Mouse (Mus musculus) kidney, embryonic 14.5 days (tissue): ENCODE data around the gene Pctp. TPM values are rescaled to one million over a fixed set of nuclear protein-coding genes. Genes with fewer than 3 reads are reported as not detected.

Experiments used
- ATAC-seq: fragments of 200-750 bp; cut with Nextera tagmentation; 2 replicates; pipeline ENCODE4 v1.8.0; 2017; ENCODE audit warnings: moderate number of reproducible peaks, mild to moderate bottlenecking, moderate TSS enrichment, moderate library complexity; ENCODE audit not compliant: low FRiP score, low TSS enrichment
- H3K27ac ChIP-seq: fragments of 300-500 bp; sonication (generic); 2 replicates; pipeline ENCODE4 v1.5.1; 2014; ENCODE audit warnings: low read depth, mild to moderate bottlenecking, low read length, moderate library complexity, mixed read lengths
- H3K27me3 ChIP-seq: fragments of 300-500 bp; sonication (generic); 2 replicates; pipeline ENCODE4 v1.6.1; 2014; ENCODE audit warnings: mild to moderate bottlenecking, low read length; ENCODE audit not compliant: control insufficient read depth, insufficient read depth
- H3K36me3 ChIP-seq: fragments of 300-500 bp; sonication (generic); 2 replicates; pipeline ENCODE4 v1.6.1; 2014; ENCODE audit warnings: low read length, mixed read lengths; ENCODE audit not compliant: control insufficient read depth, insufficient read depth
- H3K4me1 ChIP-seq: fragments of 300-500 bp; sonication (generic); 2 replicates; pipeline ENCODE4 v1.6.1; 2014; ENCODE audit warnings: low read length, mixed read lengths; ENCODE audit not compliant: control insufficient read depth, insufficient read depth
- H3K4me2 ChIP-seq: fragments of 300-500 bp; sonication (generic); replicated peaks from 2 replicates; pipeline ENCODE4 v1.6.1; 2014; ENCODE audit warnings: low read depth, mild to moderate bottlenecking, low read length
- H3K4me3 ChIP-seq: fragments of 300-500 bp; sonication (generic); 2 replicates; pipeline ENCODE4 v1.5.1; 2014; ENCODE audit warnings: mild to moderate bottlenecking, low read length
- H3K9ac ChIP-seq: fragments of 300-500 bp; sonication (generic); 2 replicates; pipeline ENCODE4 v1.6.1; 2014; ENCODE audit warnings: low read depth, mild to moderate bottlenecking, low read length, moderate library complexity
- H3K9me3 ChIP-seq: fragments of 300-500 bp; sonication (generic); 2 replicates; pipeline ENCODE4 v1.6.1; 2016; ENCODE audit warnings: low read length; ENCODE audit not compliant: control insufficient read depth
- WGBS: fragments of 180-500 bp; shearing (Covaris S2); extraction: QIAGEN DNeasy Blood & Tissue Kit; methylation state at CpG from one replicate; pipeline ENCODE4 v1.1.7; 2014; 5-methylcytosine and 5-hydroxymethylcytosine counted together
- polyA plus RNA-seq: library from polyadenylated mRNA; unstranded; fragments of >200 nt; fragmentation: Nextera tagmentation; extraction: Ambion mirVana; gene quantifications from 2 replicates; pipeline ENCODE4 v1.2.1, GENCODE M21; 2014

The Pctp gene
- polyA plus RNA-seq, 1 experiment from 2014 or later, result 9.8 TPM

GRCm38 (mm10) chr11:89977746-89978352 lies 24.8 kb downstream of the Pctp start:
- H3K9me3 ChIP-seq, result no peaks in the 10 kb centered on the region
- 0 out of 2 replicates have a peak overlapping the region, but pooled peaks have one; percentile 1 for H3K4me2 ChIP-seq
- WGBS, result 52% methylated on average over 7 of the region's 7 CpGs
- no peaks in the 10 kb centered on the region for H3K27me3 ChIP-seq
- ATAC-seq, result no peak
- no peaks in the 10 kb centered on the region for H3K36me3 ChIP-seq
- H3K27ac ChIP-seq, result no peak overlapping the region
- no peak overlapping the region for H3K9ac ChIP-seq
- no peak overlapping the region for H3K4me3 ChIP-seq
- no peaks in the 10 kb centered on the region for H3K4me1 ChIP-seq

DNA sequence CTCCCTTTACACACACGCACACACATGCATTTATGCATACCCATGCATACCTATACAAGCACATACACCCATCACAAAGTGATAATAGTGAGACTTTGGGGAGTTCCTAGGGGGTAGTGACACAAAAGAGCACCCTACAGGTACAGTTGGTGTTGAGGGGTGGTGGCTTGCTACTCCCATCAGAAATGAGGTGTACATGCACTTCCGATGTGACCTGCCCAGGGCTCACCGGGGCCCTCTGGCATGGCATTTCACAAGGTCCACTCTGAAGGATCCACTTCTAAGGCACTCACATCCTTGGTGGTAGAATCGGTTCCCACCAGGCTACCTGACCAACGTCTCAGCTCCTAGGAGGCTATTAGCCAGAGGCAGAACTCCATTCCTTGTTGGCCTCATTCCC lies 26.3 kb downstream of the Pctp start:
- ATAC-seq, result no peak
- Histone ChIP-seq H3K9me3 (no peaks in the 10 kb centered on the region), H3K4me2 (no peak overlapping the region), H3K27ac (no peak overlapping the region), H3K9ac (no peak overlapping the region), H3K4me3 (no peak overlapping the region), H3K4me1 (no peaks in the 10 kb centered on the region), H3K27me3 (no peaks in the 10 kb centered on the region), H3K36me3 (no peaks in the 10 kb centered on the region)
- 94% methylated on average over 5 of the region's 5 CpGs for WGBS

DNA sequence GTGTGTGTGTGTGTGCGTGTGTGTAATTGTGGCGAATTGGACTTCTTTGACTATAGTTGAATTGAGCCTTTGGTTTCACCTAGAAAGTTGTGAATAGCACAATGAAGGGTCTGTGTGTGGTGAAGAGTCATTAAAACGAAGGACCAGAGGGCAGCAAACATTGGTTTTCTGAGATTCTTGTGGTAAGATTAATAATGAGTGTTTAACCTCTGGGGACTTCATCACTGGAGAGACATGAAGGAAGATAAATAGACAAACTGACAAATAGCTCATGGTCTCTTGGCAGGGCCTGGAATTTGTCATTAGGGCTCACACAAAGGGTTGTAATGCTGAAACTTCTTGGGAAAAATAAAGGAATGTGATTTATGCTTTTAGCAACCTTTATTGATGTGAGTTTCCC lies 31.4 kb downstream of the Pctp start:
- WGBS, result 82% methylated on average over 3 of the region's 3 CpGs

GRCm38 (mm10) chr11:89970726-89971125 lies 32.0 kb downstream of the Pctp start:
- Histone ChIP-seq H3K27ac (no peak overlapping the region), H3K4me3 (no peak overlapping the region), H3K27me3 (no peaks in the 10 kb centered on the region), H3K4me2 (no peak overlapping the region), H3K9ac (no peak overlapping the region), H3K4me1 (no peaks in the 10 kb centered on the region), H3K9me3 (no peaks in the 10 kb centered on the region), H3K36me3 (no peaks in the 10 kb centered on the region)
- no peak for ATAC-seq
- WGBS, result 52% methylated on average over 4 of the region's 4 CpGs

More for the DNA sequence above, 31.4 kb downstream of the Pctp start:
- no peak for ATAC-seq
- H3K4me2 ChIP-seq, result no peak overlapping the region
- no peaks in the 10 kb centered on the region for H3K27me3 ChIP-seq
- H3K9me3 ChIP-seq, result no peaks in the 10 kb centered on the region
- H3K4me1 ChIP-seq, result no peaks in the 10 kb centered on the region
- no peak overlapping the region for H3K27ac ChIP-seq
- H3K4me3 ChIP-seq, result no peak overlapping the region
- no peaks in the 10 kb centered on the region for H3K36me3 ChIP-seq
- H3K9ac ChIP-seq, result no peak overlapping the region

DNA sequence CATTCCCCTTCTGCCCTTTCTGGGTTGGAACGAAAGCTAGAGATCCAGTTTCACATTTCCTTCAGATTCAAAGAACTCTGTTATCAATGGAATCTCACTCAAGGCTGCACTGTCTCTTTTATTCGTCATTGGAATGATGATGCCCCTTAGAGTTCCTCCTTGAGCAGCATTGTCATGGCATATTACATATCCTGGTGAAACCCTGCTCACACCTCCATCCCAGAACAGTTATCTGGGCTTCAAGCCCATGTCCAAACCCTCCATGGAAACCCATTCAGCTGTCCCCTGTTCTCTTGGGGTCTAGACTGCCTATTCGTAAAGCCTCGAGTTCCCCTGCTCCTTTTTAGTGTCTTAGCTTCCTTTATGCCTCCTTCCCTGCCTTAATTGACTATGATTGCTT lies 33.6 kb downstream of the Pctp start:
- no peak for ATAC-seq
- Histone ChIP-seq H3K27ac (no peak overlapping the region), H3K4me2 (no peak overlapping the region), H3K4me1 (no peaks in the 10 kb centered on the region), H3K36me3 (no peaks in the 10 kb centered on the region), H3K27me3 (no peaks in the 10 kb centered on the region), H3K9ac (no peak overlapping the region), H3K9me3 (no peaks in the 10 kb centered on the region), H3K4me3 (no peak overlapping the region)
- 69% methylated on average over 4 of the region's 4 CpGs for WGBS

DNA sequence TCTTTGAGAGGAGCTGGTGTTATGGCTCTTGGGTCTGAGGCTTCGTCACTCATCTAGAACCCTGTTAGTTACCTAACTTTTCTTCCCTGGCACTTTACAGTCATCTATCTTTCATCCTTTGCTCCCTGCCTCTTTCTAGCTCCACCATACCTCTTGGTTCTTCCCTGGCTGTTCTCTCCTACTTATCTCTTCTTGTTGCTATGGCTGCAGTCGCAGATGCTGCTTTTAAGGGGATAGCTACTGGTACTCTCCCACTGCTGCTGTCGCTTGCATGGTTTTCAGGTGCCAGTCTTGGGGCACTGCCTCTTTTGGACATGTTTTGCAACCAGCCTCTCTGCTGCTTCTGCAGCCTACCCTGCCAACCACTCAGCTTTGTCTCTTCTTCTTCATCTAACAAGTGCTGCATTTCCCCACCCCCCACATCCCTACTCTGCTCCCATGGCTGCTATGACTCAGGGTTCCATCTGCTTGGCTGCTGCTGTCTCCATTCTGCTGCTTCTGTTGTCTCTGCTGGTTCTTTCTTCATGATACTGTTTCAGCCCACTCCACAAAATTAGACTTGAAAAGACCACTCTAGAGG lies 51.9 kb downstream of the Pctp start:
- Histone ChIP-seq H3K27me3 (no peaks in the 10 kb centered on the region), H3K4me2 (no peak overlapping the region), H3K9me3 (no peaks in the 10 kb centered on the region), H3K4me1 (no peaks in the 10 kb centered on the region), H3K36me3 (no peaks in the 10 kb centered on the region), H3K27ac (no peak overlapping the region), H3K9ac (no peak overlapping the region), H3K4me3 (no peak overlapping the region)
- 87% methylated on average over 3 of the region's 3 CpGs for WGBS
- ATAC-seq, result no peak

- Histone ChIP-seq H3K4me2 (no peak overlapping the region), H3K9ac (no peak overlapping the region), H3K4me1 (no peaks in the 10 kb centered on the region), H3K4me3 (no peak overlapping the region), H3K36me3 (no peaks in the 10 kb centered on the region), H3K9me3 (no peaks in the 10 kb centered on the region), H3K27ac (no peak overlapping the region), H3K27me3 (no peaks in the 10 kb centered on the region)
- ATAC-seq, result no peak
- 90% methylated on average over 4 of the region's 4 CpGs for WGBS
Observed at GRCm38 (mm10) chr11:89947806-89948205, 54.9 kb downstream of the Pctp start.

GRCm38 (mm10) chr11:89945159-89945558 lies 57.5 kb downstream of the Pctp start:
- no peak overlapping the region for H3K4me2 ChIP-seq
- H3K27ac ChIP-seq, result no peak overlapping the region
- no peaks in the 10 kb centered on the region for H3K36me3 ChIP-seq
- ATAC-seq, result no peak
- no peaks in the 10 kb centered on the region for H3K27me3 ChIP-seq
- H3K4me1 ChIP-seq, result no peaks in the 10 kb centered on the region
- no peak overlapping the region for H3K9ac ChIP-seq
- 85% methylated on average over 8 of the region's 8 CpGs for WGBS
- no peaks in the 10 kb centered on the region for H3K9me3 ChIP-seq
- no peak overlapping the region for H3K4me3 ChIP-seq

- Histone ChIP-seq H3K9me3 (no peaks in the 10 kb centered on the region), H3K4me2 (no peak overlapping the region), H3K27ac (no peak overlapping the region), H3K4me3 (no peak overlapping the region), H3K4me1 (no peaks in the 10 kb centered on the region), H3K27me3 (no peaks in the 10 kb centered on the region), H3K9ac (no peak overlapping the region), H3K36me3 (no peaks in the 10 kb centered on the region)
- 38% methylated on average over 7 of the region's 7 CpGs for WGBS
- no peak for ATAC-seq
Observed at GRCm38 (mm10) chr11:89937241-89937640, 65.5 kb downstream of the Pctp start.
